Mouse (Mus musculus) duodenum, adult 2 months (tissue): ENCODE data around the gene Nob1. TPM values are rescaled to one million over a fixed set of nuclear protein-coding genes. Genes with fewer than 3 reads are reported as not detected.

Experiments used
- polyA plus RNA-seq: library from polyadenylated mRNA; depleted of rRNA; stranded (reverse); fragments of >200 nt; gene quantifications from 2 replicates; pipeline ENCODE4 v1.2.3, GENCODE M21; 2012; ENCODE audit warnings: low replicate concordance; rRNA removed

Gene Nob1
- 6.2 and 14.3 TPM in 2 replicates for polyA plus RNA-seq

GRCm38 (mm10) chr8:107424597-107425229 lies at the start of gene Nob1:
TSS of gene Nob1 (minus strand) at chr8:107425051.

DNA sequence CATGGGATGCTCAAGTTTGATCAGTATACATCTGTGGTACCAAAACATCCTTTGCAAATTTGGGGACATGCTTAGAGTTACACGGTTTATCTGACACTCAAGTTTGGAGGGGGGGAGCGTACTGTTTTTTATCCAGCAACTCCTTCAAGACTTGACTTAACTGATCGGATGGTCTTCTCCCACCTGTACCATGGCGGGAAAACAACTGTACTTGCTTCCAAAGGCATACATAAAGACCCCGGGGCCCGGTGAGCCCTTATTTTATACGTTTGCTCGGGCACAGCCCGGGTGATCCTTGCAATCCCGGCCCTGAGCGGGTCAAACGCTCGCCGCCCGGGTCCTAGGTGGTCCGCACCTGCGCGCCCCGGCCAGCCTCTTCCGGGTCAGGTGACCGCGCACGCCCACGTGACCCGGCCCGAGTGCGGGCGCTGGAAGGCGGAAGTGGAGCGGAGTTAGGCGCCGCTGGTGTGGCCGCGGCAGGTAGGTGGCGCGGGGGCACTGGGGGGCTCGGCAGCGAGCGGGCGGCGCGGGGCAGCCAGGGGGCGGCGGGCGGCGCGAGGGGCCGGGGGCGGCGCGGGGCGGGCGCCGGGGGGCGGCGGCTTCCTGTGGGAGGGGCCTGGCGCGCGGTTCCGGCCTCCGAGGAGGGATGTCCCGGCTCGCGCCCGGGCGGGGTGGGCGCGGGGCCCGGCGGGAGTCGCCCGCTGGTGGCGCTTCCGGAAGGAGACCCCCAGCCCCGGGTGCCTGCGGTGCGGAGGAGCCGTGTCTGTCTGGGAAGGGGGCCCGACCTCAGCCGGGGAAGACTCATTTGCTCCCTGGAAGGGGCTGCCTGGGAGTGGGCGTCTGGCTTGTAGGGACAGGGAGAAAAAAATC lies 11.3 kb upstream of the Nob1 start, which contains the start of gene Wwp2:
Wwp2 (plus strand) TSS at position 404 of the 870 bp plus-strand sequence.

GRCm38 (mm10) chr8:107403038-107403781 lies 21.6 kb downstream of the Nob1 start, which contains the start of gene Nqo1:
TSS of gene Nqo1 (minus strand) at chr8:107403206.

Other genes with a start within 250 kb of the Nob1 start
- gene Nfat5, start 131.6 kb downstream of the Nob1 start, polyA plus RNA-seq = 3.9 and 4.9 TPM in 2 replicates
- gene Nqo1, start 21.8 kb downstream of the Nob1 start, polyA plus RNA-seq = 15.4 and 55.7 TPM in 2 replicates
- 29.7 and 44.0 TPM in 2 replicates for gene Wwp2, start 11.3 kb upstream of the Nob1 start, polyA plus RNA-seq
- gene Psmd7, start 163.4 kb upstream of the Nob1 start, polyA plus RNA-seq = 19.0 and 20.7 TPM in 2 replicates